Mouse (Mus musculus): Measurements from ENCODE around the gene Gm45753. TPM values are rescaled to one million over a fixed set of nuclear protein-coding genes. Genes with fewer than 3 reads are reported as not detected.

Gm45753 gene
- polyA plus RNA-seq, 1 experiment from 2014 or later: not detected

DNA sequence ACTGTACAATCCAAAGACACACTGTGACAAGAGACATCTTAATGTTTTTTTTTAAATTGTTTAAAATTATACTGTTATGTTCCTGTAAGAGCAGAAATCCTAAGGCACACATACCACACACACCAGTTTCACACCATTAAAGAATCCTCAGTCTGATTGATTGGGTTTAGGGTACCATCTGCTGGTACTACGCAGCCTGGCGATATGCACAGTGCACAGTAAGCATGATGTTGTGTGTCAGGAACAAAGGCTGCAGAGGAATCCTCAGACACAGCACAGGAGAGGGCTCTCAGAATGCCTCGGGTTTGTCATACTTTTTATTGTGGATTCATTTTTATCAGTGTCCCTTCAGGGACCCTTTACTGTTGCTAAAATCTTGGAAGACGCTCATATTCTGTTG lies 33.9 kb downstream of the Gm45753 start:
- DNase-seq (ENCODE audit: low spot score): no peak

DNA sequence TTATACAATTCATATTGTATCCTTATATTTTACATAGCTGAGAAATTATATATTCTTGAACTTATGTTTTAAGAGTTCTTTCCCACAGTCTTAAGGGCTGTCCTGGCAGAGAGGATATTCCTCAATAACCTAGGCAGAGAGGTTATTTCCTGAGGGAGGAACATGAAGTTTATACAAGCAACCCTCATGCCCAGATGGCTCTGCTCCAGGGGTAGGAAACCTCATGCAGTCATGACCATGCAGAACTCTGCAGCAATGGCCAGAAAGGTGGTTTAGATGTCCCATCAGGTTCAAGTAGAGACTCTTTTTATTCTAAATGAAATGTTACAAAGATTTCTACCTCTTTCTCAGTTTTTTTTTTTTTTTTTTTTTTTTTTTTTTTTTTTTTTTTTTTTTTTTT lies 39.2 kb downstream of the Gm45753 start:
- no peak for DNase-seq (ENCODE audit: low spot score)

DNA sequence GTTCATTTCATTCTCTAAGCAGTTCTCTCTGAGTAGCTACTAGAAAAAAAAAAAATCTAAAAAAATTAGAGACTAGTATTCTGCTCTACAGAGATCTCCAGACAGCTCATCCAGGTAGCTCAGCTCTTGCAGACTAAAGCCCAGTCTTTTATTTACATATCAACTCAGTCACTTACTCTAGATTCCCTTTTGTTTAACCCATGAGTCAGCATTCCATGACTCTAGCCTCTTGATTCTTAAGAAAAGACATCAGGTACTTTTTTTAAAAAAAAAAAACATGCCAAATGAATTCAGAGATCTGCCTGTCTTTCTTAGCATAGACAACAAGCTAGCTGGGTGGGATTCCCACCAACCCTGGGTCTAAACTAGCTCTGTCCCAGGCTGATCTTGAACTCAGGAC lies 39.8 kb downstream of the Gm45753 start:
- no peak for DNase-seq (ENCODE audit: low spot score)

DNA sequence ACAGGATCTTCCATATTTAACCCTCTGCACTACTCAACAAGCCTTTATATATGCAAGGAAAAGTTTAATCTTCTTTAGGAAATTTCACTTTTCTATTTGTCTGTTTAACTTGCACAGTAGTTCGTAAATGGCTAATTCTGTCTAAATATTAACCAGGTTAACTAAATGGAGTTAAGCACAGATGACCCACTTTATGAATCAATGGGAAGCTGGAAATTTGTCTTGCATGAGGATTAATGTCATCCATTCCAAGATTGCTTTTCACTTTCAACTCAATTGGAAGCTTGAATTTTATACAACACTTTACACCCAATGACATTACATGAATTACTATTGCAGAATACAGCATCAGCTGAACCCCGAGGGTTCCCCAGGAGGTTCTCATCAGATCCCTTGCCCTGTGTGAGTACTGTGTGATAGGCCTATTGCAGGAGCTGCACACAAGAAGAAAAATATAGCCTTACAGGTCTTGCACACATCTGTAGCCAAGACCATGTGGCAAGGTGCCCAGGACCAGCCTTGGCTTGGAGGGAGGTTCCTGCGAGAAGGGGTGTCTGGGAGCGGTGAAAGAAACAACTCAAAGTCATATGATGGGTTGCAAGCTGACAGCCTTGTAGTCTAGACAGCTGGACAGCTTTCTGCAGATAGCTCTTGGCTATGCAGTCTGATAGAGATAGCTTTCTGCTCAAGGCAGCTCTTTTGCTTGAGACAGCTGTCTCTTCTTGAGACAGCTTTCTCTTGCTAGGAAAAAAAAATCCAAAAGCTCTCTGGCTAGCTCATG lies 40.5 kb downstream of the Gm45753 start:
- no peak for DNase-seq (ENCODE audit: low spot score)

DNA sequence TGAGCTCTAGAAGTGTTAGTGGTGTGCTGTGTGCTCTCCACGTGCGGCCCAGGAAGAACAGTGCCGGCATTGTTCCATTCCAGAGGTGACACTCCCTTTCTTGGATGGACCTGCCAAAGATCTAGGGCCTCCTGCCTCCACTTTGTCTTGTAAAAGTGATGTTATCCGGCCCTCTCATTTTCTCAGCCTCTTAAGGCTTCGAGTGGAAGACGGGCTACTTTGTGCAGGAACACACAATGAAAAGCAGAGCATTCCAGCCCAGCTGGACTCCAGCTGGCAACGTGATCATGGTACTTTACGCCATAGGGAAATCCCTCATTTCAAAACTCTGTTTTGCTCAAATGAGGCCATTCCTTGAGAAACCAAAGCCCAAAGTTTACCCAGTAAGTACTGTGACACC lies 41.3 kb downstream of the Gm45753 start:
- DNase-seq (ENCODE audit: low spot score): no peak

DNA sequence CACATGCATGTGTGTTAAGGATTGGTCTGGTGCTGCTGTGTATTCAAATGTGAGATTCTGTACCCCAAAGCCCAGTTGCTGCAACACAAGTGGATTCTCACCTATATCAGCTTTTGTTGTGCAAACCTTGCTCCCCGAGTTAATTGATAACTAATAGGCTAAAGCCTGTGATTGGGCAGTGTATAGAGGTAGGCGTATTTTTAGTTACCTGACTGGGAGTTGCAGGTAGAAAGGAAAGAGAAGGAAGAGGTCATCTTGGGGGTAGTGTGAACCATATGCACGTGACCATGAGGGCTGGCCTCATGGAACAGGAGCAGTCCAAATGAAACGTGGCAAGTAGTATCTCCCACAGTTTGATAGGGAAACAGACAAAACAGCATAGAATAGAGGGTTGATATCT lies 43.3 kb downstream of the Gm45753 start:
- DNase-seq (ENCODE audit: low spot score): no peak

DNA sequence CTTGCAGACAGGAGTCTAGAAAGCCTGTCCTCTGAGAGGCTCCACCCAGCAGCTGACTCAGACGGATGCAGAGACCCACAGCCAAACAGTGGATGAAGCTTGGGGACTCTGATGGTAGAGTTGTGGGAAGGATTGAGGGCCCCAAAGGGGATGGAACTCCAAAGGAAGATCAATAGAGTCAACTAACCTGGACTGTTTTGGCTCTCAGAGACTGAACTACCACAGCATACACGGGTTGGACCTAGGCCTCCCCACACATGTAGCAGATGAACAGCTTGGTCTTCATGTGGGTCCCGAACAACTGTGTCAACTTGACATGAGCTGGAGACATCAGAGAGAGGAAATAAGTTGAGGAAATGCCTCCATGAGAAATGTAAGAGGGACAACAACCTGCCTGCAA lies 45.4 kb downstream of the Gm45753 start:
- DNase-seq (ENCODE audit: low spot score): no peak

DNA sequence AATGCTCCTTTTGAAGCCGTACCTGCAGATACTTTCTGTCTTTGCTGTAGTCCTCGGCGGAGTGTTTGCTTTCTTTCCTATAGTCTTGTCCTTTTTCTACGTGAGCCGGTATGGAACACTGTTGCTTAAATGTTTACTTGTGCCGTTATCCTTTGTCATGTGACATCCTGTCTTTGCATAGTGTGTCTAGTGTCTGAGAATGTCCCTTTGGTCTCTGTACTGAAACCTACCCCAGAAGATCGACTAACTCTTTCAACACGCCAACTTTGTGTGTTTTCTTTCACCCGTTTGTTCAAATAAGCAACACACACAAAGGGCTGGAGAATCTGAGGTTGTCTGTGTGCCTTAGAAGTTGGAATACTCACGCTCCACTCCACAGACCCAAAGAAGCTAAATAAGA lies 46.3 kb downstream of the Gm45753 start, which contains the start of gene F11:
Gene F11 (minus strand): TSS at position 112 of the 400 bp plus-strand sequence.
- DNase-seq (ENCODE audit: low spot score): no peak

DNA sequence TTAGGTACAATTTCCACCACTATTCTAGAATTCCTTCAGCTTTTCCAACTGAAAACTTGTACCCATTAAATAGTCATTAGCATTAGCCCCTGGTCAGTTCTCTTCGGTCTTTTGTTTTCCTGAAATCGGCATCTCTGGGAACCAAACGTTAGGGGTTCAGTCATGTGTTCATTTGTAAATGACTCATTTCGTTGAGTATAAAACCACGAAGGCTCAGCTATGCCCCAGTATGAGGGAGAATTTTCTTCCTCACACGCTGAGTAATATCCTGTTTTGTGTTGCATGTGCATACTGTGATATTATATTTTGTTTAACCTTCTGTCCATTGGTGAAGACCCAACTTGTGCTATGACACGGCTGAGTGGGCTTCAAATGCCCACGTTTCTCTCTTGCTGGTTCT lies 49.8 kb downstream of the Gm45753 start:
- no peak for DNase-seq (ENCODE audit: low spot score)

DNA sequence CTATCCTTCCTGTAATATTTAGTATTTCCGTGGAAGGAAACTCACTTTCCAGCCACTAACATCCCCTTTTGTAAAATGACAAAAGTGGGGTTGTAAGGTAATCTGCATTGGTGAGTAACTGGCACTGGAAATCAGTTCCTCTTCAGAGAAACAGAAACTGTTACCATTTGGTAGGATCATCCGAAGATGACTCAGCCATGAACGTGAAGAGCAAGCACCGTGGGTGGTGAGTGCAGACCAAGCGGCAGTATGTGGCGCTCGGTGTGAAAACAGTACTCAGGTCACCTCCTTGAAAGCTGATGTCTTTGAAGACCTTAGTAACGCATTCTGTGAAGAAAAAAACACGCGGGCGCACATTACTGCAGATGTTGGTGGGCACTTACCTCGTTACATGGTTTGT lies 53.2 kb downstream of the Gm45753 start:
- DNase-seq (ENCODE audit: low spot score): no peak

DNA sequence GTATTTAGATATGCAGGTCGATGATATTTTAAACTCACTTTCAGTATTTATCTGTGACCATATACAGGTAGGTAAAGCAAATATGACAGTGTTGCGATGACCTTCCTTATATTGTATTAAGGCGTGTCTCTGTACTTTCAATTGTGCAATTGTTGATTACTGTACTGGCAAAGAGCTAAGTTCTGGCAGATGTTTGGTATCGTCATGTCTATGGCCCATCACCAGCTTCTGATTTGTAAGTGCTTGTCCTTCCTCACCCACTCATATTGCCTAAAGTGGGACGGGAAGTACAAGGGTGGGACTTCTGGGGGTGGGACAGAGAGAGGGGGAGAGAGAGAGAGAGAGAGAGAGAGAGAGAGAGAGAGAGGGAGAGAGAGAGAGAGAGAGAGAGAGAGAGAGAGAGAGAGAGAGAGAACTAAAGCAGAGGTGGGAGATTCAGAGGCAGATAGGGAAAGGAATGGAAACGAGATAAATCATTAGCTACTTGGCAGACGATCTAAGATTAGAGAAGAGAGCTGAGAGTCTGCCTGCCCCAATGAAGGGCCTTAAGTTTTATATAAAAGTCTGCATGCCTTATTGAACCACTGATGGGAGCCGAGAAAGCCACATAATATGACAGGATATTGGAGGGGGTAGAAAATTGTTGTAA lies 53.9 kb downstream of the Gm45753 start:
- no peak for DNase-seq (ENCODE audit: low spot score)

DNA sequence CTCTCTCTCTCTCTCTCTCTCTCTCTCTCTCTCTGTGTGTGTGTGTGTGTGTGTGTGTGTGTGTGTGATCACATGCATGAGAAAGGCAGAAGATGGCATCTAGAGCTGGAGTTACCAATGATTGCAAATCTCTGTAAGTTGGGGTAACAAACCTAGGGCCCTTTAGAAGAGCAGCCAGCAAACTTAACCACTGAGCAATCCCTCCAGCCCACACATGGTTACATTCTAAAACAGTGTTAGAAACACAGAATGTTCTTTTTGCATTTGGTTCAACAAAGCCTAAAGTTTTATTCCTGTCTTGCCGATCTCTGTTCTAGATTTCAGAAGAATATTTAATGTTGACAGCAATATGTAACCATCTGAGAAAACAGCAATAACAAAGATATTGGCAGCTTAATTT lies 54.7 kb downstream of the Gm45753 start:
- no peak for DNase-seq (ENCODE audit: low spot score)

DNA sequence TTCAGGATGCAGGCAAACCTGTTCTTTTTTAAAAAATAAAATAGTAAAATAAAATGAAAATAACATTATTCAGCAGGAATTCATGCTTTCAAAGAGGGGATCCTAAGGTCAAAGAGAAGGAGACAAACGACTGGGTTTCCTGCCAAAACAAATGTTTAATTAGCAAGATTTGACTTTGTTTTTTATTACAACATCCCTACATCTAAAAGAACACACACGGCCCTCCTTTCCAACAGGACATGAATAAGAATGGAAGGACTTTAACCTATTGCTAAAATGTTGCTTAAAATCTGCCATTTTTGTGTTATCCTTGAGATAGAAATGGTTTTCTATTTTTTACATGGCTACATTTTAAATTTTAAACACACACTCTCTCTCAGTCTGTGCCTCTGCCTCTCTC lies 55.2 kb downstream of the Gm45753 start:
- no peak for DNase-seq (ENCODE audit: low spot score)

DNA sequence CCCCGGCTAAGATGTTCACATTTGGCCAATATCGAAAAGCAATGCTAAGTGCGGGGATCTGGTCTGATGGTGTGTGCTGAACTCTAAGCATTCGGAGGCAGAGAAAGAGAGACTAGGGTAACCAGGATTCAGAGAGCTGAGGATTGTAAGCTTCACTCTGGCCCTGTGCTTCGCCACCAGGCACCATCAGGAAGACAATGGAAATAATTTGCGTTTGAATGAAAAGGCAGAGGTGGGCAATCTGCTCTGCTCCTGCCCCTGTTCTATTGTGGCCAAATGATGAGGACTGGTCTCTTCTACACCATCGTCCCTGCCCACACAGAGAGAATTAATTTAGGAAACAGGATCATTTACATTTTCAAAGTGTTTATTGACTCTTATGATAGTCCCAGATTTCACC lies 62.0 kb downstream of the Gm45753 start:
- DNase-seq (ENCODE audit: low spot score): no peak

DNA sequence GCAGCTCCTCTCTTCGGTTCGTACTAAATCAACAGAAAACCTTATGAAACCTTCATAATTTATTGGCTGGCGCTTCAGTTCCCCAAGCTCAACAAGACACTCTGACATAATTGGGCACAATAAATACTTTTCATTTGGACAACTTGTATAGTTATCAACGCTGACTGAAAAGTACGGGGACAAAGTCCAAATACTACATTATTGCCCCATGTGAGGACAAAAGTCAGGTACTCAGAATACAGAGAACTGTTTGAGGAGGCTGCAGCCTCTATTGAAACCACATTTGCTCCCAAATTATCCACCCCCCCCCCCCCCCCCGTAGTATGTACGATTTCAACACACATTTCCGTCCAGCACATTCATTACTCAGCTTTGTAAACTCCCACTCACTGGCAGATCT lies 68.9 kb downstream of the Gm45753 start:
- DNase-seq (ENCODE audit: low spot score): no peak

DNA sequence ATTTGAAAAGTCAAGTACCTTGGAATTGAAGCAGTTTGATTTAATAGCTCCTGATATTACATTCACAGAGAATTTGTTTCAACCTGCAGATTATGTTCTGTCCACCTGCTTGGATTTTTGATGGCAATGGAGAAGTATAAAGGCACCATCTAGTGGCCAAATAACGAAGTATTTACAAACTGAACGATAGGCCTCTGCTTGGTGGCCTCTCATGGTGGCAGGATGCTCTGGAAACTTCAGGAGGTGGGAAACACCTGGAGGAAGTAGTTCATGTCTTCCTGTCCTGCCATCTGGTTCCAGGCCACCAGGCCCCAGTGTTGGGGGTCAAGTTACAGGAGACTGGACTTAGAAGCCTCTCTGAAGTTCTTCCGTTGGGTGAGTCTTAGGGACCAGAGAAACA lies 70.0 kb downstream of the Gm45753 start:
- no peak for DNase-seq (ENCODE audit: low spot score)

DNA sequence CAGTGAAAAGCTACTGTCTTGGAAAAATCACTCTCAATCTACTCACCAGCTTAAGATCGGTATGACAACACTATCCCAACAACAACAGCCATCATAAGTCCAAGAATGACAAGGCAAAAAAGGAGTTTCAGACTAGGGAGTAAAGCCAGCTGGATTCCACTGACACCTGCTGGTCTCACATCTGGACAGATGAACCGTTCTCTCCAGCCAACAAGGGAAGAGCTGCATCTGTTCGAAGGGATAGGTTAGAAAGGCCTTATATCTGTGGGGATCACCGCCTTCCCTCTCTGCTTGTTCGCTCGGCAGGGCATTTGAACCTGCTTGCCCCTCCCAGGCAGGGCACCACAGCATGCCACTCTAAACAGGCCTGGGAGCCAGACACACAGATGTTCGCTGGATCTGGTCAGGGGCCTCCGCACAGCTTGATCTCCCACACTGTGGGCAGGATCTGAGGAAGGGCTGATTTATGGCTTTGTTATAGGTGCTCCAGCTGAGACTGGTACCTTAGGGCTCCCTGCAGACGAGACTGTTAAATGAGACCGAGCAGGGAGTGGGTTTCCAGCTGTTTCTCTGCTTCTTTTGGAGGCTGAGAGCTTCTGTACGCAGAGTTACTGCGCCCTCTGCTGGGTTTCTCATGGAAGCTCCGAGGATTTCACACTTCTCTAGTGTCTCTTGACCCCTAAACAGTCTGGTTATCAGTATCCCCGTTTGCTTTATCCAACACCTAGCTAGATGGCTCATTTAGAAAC lies 71.9 kb downstream of the Gm45753 start:
- peak; percentile 4 for DNase-seq (ENCODE audit: low spot score)

DNA sequence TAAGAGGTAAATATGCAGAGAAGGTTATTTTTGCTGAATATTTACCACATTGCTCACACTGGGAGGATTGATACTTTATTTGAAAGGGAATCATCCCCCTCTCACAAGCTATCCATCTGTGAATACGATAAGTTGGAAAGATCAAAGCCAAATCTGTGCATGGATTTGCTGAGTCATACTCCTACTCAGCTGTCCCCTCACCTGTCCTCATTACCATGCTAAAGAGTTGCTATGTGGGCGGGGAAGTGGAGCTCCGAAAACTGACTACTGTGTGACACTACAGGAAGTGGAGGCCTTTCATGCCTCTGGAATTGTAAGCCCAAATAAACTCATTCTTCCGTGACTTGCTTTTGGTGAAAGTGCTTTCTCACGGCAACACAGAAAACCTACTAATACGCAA lies 73.0 kb downstream of the Gm45753 start:
- DNase-seq (ENCODE audit: low spot score): no peak

DNA sequence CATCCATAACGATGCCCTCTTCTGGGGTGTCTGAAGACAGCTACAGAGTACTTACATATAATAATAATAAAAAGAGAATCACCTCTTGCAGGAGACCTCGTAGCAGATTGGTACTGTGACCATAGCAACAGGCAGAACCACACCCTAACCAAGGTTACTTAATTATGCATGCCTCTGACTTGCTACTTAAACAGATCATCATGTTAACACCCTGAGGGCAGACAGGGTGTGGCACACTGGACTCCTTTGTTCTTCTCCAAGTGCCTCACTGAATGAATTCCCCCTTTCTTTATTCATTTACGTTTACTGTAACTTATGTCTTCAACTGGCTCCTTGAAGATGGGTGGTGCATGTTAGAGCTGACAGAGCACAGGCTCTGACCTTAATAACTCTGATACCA lies 75.0 kb downstream of the Gm45753 start:
- DNase-seq (ENCODE audit: low spot score): no peak

All from thymus, postnatal 0 days (tissue).